Mouse (Mus musculus): ENCODE results near the gene Pheta1.

Pheta1 gene

DNA sequence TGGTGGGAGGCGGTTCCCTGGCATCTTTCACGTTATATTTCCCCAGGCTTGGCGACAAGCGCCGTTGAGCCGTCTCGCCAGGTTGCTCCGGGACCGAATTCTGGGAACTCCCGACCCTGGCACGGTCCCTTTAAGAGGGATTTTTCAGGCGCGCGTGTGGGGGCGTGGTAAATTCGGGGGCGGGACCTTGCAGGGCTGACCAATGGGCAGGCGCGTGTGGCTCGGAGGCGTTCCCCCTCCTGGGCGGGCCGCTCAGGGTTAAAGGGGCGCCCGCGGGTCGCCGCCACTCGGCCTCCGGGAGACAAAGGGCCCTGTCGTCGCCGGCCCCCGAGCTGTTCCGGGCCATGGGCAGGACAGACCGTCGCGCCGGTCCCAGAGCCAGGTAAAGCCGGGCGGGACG, at the start of gene Pheta1:
Gene Pheta1 (plus strand): TSS at position 242 of the 400 bp plus-strand sequence.
- in situ Hi-C loops (cut with MseI, MboI) = no loop called here

- in situ Hi-C loops (cut with MseI, MboI) = no loop called here
These were observed 41.6 kb upstream of the Pheta1 start for GRCm38 (mm10) chr5:121807186-121807585.

DNA sequence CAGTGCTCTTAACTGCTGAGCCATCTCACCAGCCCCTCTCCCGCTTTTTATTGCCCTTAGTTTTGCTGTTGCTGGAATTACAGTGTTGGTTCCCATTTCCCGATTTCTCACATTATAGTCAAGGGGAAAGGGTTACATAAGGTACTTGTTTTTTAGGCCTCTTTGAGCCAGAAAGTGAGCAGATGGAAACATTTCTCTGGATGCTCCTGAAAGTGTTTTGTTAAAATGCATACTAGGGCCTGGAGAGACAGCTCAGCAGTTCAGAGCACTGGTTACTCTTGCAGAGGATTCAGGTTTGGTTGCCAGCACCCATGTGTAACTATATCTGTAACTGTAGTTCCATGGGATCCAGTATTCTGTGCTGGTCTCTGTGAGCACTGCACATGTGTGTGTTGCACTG, 40.6 kb upstream of the Pheta1 start:
- in situ Hi-C loops (cut with MseI, MboI) = no loop called here

DNA sequence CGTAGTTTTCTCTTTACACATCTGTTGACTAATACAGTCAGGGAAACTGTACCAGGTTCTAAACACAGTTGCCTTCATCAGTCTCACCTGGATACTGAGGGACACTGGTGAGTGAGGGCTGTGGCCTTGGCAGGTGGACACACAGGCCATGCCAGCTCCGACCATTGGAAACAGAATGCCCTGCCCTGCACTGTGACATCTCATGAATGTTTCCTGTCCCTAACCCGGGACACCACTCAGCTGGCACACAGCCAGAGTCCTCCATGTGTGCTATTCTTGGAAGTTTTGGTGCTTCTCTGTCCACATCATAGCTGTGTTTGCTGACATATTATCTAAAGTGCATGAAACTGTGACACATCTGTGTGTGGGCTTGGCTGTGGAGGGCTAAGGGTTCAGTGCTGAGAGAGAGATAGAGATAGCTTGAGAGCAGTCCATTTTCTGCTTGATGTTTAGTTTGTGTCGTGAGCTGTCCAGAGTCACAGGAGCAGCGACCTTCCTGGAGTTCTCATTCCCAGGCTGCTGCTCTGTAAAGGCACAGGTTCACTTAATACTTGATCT, 39.0 kb upstream of the Pheta1 start:
- in situ Hi-C loops (cut with MseI, MboI) = no loop called here

GRCm38 (mm10) chr5:121810331-121811151, 38.2 kb upstream of the Pheta1 start:
- in situ Hi-C loops (cut with MseI, MboI) = no loop called here

DNA sequence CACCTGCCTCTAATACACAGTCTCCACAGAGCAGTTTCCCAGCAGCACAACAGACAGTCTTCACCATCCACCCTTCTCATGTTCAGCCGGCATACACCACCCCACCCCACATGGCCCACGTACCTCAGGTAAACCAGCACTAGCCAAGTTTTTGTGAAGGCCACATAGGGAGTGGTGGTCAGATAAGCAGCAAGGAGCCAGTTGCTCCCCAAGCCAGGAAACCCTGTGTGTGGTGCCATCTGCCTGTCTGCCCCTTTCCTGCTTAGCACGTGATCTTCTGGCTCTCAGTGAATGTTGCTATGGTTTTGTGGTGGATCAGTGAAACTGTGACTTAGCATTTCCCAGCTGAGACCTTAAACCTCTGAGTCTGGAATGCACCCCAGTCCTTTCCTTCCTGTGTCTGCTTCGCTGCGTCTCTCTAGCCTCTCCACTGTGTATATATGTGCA, 37.3 kb upstream of the Pheta1 start:
- in situ Hi-C loops (cut with MseI, MboI) = no loop called here

DNA sequence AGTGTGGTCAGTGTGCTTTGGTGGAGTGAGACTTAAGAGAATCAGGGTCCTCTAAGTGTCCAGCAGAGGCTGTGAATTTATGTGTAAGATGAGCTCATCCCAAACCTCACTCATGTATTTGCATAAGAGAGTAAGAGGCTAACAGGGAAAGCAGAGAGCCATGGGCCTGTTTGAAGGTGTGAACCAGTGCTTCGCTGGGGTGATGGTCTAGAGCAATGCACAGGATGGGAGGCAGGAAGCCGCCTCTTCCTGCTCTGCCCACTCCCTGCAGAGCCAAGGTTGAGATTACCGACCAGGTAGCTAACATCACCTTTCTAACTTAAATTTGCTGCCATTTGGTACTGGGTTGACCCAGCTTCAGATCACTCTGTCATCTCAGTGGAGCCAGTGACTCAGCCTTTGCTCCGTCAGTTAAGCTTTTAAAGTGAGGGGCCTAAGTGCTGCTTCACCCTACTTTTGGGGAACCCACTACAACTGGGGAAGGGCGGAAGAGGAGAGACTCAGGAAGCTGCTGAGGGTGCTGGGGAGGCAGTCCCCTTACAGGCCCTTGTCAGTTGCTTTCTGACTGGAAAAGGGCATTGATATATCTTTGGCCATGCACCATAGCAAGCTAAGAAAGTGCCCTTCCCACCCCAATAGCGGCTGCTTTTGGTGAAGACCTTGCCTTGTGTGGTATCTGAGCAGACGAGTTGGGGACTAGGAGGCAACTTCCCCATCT, 36.1 kb upstream of the Pheta1 start:
- in situ Hi-C loops (cut with MseI, MboI) = no loop called here

- in situ Hi-C loops (cut with MseI, MboI) = no loop called here
These were observed 35.0 kb upstream of the Pheta1 start for GRCm38 (mm10) chr5:121813744-121814143.

GRCm38 (mm10) chr5:121815067-121815466, 33.7 kb upstream of the Pheta1 start:
- in situ Hi-C loops (cut with MseI, MboI) = no loop called here

DNA sequence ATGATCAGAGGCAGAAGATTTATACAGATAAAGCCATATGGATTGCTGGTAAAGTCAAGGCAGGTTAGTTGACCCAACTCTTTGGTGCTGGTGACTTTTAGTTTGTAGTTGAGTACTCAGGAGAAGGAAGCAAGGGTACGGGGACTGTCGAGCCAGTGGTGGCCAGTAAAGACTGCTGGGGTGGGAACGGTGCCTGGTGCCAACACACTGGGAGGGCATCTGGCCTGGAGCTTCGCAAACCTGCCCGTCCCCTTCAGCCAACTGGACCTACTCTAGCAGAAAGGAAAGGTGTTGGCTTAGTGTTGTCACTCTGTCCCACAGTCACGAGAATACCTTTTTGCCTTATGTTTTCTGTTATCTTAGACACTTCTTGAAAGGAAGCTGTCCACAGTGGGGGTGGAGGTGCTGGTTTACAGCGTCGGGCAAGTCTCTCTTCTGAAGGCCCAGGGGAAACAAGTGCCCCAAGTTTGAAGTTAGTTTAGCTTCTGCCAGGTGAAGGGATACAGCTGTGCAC, 32.9 kb upstream of the Pheta1 start:
- in situ Hi-C loops (cut with MseI, MboI) = no loop called here

DNA sequence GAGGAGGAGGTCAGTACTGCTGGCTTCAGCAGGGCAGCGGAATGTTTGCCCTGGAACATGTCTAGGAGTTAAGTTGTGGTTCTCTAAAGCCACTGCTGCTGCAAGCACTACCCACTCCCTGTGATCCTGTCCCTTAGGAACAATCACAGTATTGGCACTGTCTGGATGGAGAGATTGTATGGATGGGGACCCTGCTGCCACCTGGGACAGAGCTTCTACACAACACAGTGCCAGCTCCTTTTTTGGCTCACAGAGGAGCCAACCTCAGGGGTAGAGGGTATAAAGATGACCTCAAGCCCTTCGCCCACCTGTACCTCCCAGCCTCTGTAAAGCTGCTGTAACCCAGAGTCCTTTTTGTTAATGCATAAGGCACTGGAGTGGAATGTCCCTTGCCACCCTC, 32.2 kb upstream of the Pheta1 start:
- in situ Hi-C loops (cut with MseI, MboI) = no loop called here

- in situ Hi-C loops (cut with MseI, MboI) = no loop called here
These were observed 31.2 kb upstream of the Pheta1 start for GRCm38 (mm10) chr5:121817551-121817950.

GRCm38 (mm10) chr5:121818401-121818800, 30.4 kb upstream of the Pheta1 start:
- in situ Hi-C loops (cut with MseI, MboI) = no loop called here

- in situ Hi-C loops (cut with MseI, MboI) = no loop called here
These were observed 29.9 kb upstream of the Pheta1 start for GRCm38 (mm10) chr5:121818862-121819261.

DNA sequence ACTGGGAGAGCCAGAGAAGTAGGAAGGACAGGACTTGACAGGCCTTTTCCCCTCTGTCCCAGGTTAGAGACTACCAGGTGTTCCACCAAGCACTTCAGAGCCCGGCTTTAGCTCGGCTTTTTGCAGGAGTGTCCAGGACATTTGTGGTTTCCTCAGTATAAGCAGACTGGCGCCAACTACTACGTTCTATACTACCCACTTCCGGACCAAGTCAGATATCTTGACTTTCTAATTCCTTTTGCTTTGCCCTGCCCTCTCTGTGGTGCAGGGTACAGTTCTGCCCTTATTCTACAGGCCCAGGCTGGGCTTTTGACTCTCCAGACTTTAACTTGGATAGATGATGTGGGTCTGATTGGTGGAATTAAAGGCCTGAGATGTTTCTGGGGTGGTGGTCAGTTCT, 29.2 kb upstream of the Pheta1 start:
- in situ Hi-C loops (cut with MseI, MboI) = no loop called here

GRCm38 (mm10) chr5:121820161-121820560, 28.6 kb upstream of the Pheta1 start:
- in situ Hi-C loops (cut with MseI, MboI) = no loop called here

GRCm38 (mm10) chr5:121820657-121821056, 28.1 kb upstream of the Pheta1 start:
- in situ Hi-C loops (cut with MseI, MboI) = no loop called here

GRCm38 (mm10) chr5:121821116-121821515, 27.7 kb upstream of the Pheta1 start:
- in situ Hi-C loops (cut with MseI, MboI) = no loop called here

DNA sequence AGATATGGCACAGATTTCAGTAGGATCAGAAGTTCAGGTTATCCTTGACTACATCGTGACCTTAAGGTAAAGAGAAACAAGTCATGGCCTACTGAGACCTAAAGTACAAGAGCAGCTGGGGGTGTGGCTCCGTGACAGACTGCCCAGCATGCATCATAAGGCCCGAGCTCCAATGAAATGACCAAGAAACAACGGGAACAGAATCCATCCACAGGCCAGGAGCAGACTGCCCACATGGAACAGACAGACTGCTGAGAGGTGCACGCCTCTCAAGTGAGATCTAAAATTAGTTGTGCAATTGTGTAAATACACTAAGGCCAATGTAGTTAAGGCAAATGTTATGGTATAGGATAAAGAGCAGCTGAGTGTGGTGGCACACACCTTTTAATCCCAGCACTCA, 27.2 kb upstream of the Pheta1 start:
- in situ Hi-C loops (cut with MseI, MboI) = no loop called here

DNA sequence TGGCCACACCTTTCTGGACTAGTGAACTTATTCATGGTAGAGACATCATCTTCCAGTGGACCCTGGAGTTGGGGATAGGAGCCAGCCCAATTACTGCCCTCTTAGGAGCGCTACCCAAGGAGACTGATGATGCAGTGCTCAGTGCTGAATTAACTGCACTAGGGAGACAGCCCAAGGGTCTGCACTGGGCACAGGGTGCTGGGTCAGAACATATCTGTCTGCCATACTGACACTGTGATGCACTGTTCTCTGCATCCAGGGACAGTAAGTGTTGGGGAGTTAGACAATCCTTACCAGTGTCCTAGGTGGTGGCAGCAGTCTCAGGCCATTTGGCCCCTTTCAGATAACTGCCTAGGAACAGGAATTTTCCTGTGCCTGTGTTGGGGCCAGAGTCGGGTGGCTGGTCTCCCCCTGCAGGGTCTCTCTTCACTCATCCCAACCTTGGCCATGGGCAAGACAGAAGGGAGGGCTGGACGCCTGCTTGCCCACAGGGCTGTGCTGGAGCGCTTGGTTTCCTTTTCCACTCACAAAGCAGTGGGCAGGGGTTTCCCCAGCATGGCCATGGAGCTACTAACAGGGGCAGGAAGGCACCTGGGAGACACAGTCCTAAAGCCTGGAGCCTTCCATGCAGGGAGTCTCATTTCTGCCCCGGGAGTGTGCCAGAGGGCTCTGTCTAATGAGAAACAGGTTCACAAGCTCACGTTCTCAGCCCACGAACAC, 25.8 kb upstream of the Pheta1 start:
- in situ Hi-C loops (cut with MseI, MboI) = no loop called here

GRCm38 (mm10) chr5:121823668-121824067, 25.1 kb upstream of the Pheta1 start:
- in situ Hi-C loops (cut with MseI, MboI) = no loop called here

DNA sequence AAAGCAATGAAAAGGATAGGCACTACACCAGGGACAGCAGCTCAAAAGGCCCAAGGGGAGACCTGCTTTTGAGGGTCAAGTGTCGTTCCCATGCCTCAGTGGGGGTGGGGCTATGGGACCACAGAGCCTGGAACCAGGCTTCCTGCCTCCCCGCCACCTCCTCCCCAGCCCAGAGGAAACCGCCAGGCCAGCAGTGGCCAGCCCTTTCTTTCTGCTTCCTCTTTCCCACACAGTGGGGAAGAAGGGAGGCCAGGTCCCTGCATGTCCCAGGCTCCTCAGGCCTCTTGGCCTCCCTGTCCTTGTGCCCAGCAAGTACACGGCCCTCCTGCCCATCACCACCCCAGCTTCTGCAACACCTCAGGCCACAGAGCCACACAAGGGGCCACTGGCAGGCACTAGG, 24.7 kb upstream of the Pheta1 start:
- in situ Hi-C loops (cut with MseI, MboI) = no loop called here
